Mouse (Mus musculus) liver, adult 2 months (tissue): ENCODE measurements around the gene Tmem9.

Experiments
- CTCF ChIP-seq: fragments of 200-500 bp; IDR thresholded peaks from 2 replicates; pipeline ENCODE4 v1.5.1; 2011; ENCODE audit warnings: low read depth, low read length, control low read depth
- POLR2A ChIP-seq: fragments of 200-500 bp; IDR thresholded peaks from 2 replicates; pipeline ENCODE4 v1.6.1; 2011; ENCODE audit warnings: low read length, control low read depth; ENCODE audit not compliant: insufficient read depth; ENCODE audit errors: extremely low read depth

DNA sequence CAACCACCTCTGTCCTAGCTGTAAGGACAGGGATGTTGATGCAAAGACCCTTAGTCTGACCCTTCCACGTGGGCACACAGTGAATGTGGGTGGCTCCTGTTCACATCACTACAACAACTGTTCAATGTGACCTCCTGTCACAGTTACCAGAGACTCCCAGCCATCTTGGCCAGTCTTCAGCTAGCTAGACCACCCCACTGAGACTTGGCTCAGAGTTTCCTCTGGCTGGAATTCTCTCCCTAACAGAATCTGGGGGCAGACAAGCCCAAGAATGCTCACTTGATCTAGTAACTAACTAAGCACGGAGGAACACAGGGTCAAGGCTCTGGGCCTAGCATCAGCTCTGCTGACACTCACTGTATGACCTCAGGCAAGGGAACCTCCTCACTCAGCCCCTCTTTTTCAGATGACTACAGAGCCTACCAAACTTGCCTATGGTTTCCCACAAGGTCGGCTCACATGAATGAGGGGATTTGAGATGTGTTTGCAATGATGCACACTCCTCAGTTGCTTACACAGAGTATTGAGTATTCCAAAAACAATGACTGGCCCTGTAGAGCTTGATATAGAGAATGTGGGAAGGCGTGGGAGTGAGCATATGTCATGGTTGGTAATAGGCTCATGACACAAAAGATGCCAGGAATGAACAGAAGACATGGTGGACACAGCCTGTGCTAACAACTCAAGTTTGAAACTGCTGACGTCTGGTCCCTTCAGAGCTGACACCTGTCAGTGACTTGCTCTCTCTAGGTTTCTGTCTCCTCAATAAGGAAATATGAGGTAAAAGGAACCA, 31.0 kb downstream of the Tmem9 start:
- TF ChIP-seq POLR2A (no peak), CTCF (no peak)
